Mouse (Mus musculus) adipocyte (in vitro differentiated cells): Measurements from ENCODE around the gene Gdpd3.
A peak's percentile ranks its signal among the peaks of the same experiment; 100 is the strongest.

ENCODE experiments used
- DNase-seq: peaks from one replicate; pipeline ENCODE4 v3.0.0-alpha.2; 2016; ENCODE audit warnings: low spot score

Gdpd3 gene

DNA sequence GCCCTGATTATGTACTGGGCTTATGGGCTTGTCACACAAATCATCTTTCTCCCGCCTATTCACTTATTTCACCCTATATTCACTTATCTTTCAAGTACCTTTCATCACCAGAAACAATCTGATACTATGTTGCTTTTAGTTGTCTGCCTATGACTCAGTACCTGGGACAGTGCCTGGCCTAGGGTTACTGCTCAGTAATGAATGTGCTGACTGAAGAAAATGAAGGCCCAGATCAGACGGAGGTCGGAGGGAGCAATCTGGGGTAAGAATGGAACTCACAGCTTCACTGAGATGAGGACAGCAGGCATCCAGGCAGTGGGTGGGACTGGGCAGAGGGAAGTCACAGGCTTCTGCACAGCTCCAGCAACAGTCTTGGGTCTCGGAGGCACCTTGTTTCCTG, 41.3 kb downstream of the Gdpd3 start:
- DNase-seq, result peak; percentile 51

DNA sequence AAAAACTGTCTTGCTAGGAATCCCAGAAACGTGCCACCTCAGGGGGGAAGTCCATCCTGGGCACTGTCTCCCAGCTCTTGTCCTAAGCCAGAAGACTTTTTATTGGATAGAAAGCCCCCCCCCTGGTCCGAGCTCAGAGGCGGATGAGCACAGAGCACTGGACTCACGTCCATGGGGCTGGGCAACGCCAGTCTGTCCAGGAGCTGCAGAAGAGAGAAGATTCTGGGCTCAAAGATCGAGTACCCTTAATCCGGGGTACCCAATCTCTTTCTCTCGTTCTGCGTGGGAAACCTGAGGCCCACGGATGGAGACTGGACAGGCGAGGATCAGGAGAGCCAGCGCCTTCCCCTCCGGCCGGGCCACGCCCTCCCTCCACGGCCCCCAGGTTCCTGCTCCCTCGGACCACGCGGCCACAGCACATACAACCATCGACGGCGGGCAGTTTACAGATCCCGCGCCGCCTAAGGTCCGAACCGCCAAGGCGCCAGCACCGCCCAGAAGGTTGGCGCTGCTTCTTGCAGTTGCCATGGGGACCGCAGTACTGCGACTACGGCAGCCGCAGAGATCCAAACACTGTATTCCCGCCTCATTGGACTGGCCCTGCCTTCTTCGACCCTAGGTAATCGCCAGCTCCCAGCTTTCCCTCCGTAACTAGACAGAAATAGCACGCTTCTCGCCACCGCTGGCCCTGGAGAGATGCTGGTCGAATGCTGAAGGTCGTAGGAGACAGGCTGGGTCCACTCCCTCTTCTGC, 42.7 kb downstream of the Gdpd3 start:
- peak; percentile 65 for DNase-seq

DNA sequence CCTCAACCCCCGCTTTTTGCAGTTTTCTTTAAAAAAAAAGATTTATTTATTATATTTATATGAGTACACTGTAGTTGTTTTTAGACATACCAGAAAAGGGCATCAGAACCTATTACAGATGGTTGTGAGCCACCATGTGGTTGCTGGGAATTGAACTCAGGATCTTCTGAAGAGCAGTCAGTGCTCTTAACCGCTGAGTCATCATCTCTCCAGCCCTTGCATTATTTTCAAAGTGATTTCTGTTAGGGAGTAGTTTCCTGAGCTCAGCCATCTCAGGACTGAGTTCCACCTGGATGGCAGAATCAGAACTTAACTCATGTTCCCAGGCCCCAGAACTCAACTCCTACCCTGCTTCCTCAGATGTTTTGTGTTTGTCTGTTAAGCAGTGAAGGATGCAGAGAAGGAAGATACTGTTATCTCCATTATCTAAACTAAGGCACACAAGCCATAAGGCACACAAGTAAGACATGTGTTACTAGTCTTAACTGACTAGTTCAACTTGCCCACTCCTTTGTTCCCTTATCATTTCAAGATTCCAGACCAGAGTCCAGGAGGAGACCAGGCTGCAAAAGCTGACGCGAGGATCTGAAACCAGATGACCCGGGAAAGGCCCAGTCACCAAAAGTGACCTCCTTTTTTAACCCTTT, 43.7 kb downstream of the Gdpd3 start:
- DNase-seq, result no peak

DNA sequence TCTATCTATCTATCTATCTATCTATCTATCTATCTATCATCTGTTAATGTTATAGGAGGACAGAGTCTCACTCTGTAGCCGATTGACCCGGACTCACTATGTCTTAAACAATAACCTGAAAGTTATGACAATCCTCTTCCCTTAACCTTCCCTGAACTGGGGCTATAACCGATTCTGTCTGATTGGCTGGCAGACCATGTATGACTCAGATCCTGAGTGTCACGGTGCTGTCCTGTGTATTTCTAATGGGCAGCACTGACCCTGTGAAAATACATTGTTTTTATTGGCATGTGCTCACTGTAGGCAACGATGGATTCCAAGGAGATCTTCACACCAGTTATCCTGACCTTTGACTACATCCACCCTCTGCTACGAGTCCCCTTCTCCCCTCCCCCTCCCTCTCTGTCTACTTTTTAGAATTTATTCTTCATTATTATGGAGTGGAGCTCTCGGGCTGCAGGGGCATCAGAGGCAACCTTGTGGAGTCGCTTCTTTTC, 49.6 kb downstream of the Gdpd3 start:
- peak; percentile 51 for DNase-seq

DNA sequence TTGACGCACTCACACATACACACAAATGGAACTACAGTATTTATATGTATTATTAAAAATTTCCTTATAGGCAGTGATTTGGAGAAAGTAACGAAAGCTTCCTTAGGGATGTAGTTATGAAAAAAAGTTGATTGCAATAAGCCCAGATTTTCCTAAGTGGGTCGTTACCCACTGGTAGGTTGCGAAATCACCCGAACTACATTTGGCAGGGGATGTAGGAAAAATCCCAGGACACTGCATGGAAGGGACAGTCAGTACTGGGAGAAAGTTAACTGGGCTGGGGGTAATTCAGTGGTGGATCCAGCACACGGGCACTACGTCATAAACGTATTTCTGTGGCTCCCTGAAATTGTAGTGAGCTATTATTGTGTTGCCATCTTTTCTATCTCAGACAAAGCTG, 50.4 kb downstream of the Gdpd3 start:
- peak; percentile 80 for DNase-seq

DNA sequence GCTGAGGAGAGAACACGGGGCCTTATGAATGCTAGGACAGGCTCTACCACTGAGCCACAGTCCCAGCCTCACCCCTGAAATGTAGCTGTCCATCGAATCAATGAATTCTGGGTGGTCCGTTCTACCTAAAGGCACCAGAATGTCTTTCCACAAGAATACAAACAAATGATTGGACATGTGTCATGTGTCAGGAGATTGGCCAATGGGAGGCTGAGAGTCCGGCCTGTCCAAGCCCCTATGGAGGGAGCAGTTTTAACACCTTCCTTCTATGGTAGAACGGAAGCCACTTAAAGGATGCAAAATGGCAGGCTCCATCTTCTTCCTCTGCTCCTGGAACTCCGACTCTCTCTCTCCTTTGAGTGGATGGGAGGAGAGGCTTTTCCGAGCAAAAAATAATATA, 51.5 kb downstream of the Gdpd3 start:
- DNase-seq, result no peak

DNA sequence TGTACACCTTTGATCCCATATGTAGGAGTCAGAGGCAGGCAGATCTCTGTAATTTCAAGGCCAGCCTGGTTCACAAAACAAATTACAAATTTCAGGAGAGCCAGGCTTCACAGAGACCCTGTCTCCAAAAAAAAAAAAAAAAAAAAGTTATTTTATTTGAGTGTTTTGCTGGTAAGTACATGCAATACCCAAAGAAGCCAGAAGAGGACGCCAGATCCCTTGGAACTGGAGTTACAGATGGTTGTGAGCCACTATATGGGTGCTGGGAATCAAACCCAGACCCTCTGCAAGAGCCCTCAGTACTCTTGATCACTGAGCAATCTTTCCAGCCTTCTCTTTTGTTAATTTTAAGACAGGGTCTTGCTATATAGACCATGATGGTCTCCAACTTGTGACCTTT, 52.7 kb downstream of the Gdpd3 start:
- no peak for DNase-seq

DNA sequence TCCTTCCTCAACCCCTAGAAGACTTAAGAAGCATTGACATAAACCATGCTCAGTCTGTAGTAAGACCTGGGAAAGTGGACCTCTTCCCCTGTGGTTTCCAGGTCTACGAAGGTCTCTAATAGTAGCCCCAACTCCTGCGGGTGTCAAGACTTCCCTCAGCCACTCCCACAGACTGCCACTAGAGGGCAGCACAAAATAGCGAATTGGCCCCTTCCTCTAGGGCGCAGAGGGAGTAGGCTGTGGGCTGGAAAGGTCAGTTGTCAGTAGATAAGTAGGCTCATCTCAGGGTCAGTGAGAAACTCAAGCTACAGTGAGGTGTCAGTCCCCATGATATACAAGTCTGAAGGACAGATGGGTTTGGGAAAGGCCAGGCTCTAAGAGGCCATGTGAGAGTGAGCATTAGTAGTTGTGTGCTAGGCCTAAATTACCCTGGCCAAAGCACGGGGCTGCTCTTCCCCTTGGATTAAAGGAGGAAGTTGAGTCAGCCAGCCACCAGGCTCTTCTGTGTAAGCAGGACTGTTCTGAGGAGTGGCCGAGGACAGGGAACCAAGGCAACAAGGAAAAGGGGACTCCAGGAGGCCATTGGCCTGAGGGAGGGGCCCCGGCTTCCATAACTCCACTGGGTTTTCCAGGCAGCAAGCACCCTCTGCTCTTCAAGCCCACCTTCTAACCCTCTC, 55.8 kb downstream of the Gdpd3 start:
- DNase-seq, result peak; percentile 81

DNA sequence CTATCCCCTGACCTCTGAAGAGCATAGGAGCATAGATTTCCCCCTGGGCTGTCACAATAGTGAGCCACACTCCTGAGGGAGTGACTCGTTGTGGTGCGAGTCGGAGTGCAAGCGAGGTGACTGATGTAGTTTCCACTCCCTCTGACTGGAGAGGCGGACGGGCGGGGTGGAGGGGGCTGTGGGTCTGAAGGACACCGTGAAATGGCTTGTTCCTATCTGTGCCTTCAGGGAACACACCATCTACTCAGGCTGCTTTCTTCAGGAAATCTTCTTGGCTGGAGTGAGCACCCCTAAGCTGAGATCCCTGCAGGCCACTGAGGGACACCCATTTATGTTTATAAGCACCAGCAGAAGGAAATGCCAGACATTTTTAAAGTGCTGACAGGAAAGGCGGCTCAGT, 56.6 kb downstream of the Gdpd3 start:
- DNase-seq, result no peak

DNA sequence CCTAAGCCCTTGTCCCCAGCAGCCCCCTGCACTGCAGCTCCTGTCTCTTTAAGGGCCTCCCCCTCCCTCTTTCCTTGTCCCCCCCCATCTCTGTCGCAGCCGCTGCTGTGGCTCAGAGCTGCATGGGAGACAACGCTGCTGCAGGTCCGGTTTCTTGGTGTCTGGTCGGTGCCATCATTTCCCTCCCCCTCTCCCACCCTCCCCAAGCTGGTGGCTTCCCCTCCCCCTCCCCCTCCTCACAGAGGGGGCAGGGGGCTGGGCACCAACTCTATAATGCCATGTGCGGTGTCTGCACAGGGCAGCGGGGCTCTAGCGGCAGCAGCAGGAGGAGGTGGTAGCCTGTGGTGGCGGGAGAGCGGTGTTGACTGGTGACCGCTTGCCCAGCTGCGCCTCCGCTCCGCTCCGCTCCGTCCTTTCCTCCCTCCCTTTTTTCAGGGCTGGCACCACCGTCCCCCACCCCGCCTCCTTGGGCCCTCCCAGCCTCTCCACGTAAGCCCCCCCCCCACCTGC, 57.1 kb downstream of the Gdpd3 start:
- no peak for DNase-seq

DNA sequence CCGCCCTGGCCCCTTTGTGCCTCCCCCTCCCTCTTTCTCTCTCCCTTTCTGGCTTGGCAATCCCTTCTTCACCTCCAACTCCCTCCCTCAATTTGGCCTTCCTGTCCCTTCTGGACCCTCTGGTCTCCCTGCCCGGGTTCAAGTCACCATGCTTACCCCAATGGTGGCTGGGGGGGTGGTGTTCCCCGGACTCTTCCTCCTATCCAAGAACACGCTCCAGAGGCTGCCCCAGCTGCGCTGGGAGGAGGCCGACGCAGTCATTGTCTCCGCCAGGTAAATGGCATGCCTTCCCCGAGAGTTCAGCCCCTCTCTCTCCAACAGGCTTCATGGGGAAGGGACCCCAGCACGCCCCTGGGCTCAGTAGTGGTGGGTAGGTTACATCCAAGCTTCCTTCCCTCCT, 57.8 kb downstream of the Gdpd3 start:
- DNase-seq, result no peak
